Mouse (Mus musculus): Measurements from ENCODE around the gene Bbs1. TPM values are rescaled to one million over a fixed set of nuclear protein-coding genes. Genes with fewer than 3 reads are reported as not detected.

Bbs1 gene
- polyA plus RNA-seq, 1 experiment from 2014 or later: 8.9 TPM

GRCm38 (mm10) chr19:4919652-4920051 lies 13.2 kb upstream of the Bbs1 start:
- H3K4me2 ChIP-seq: no peak overlapping the region
- no peak overlapping the region for H3K4me3 ChIP-seq
- H3K27ac ChIP-seq: no peak overlapping the region
- no peaks in the 10 kb centered on the region for H3K9me3 ChIP-seq (replicated peaks)
- H3K36me3 ChIP-seq (ENCODE audit: poor library complexity, severe bottlenecking): peaks cover 97% of the 10 kb centered on the region
- no peak for ATAC-seq
- H3K9ac ChIP-seq: no peak overlapping the region
- 85% methylated on average over 6 of the region's 6 CpGs for WGBS
- H3K4me1 ChIP-seq: no peaks in the 10 kb centered on the region
- H3K27me3 ChIP-seq: no peaks in the 10 kb centered on the region

DNA sequence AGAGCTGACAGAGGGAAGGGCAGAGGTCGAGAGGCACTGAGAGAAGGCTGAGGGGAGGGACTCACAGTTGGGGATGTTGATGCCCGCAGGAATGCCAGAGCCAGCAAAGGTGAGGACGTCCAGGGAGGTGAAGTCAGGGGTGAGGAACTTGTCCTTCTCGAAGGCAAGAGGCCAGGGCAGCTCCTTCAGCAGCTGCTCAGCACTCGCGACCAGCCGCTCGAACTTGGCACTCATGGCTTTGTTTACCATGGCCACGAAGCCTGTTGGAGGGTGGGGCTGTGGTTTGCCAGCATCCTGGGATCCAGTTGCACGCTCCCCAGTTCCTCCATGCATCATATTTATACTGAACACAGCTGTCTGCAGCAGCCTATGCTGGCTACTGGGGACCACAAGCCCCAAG lies 10.4 kb upstream of the Bbs1 start:
- peaks cover 100% of the 10 kb centered on the region for H3K36me3 ChIP-seq (ENCODE audit: poor library complexity, severe bottlenecking)
- no peak for ATAC-seq
- 91% methylated on average over 10 of the region's 10 CpGs for WGBS

DNA sequence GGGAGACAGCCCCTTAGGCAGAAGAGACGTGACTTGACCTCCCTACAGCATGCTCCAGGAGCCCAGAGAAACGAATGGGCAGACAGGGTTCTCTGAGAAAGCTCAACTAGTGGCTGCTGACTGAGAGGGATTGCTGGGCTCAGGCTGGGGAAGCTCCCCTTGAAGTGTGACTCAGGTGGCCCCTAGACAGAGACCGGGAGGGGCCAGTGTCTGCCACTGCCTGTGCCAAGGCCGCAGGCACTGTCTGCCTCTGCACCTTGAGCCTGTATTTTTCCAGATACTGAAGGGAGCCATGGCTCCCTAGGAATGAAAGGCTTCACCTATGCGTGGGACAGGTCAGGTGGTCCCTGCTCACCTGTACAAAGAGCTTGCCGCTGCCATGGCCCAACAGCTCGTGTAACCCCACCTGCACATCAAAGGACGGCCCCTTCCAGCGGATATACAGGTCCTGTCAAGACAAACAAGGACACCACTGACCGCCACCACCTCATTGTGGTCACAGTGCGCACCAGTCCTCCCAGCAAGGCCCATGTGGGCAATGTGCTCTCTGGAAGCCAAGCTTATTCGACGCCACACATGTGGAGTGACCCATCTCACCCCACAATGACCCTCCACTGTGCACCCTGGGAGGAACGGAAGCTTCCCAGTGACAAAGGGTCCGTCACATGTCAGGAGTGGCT lies 9.6 kb upstream of the Bbs1 start:
- Histone ChIP-seq H3K9ac (no peak overlapping the region), H3K27ac (no peak overlapping the region), H3K4me3 (no peak overlapping the region), H3K9me3 (replicated peaks) (no peaks in the 10 kb centered on the region), H3K27me3 (no peaks in the 10 kb centered on the region), H3K4me2 (no peak overlapping the region), H3K36me3 (ENCODE audit: poor library complexity, severe bottlenecking) (peaks cover 100% of the 10 kb centered on the region), H3K4me1 (no peaks in the 10 kb centered on the region)
- ATAC-seq: no peak
- 89% methylated on average over 15 of the region's 15 CpGs for WGBS

More for the DNA sequence above, 10.4 kb upstream of the Bbs1 start:
- Histone ChIP-seq H3K4me2 (no peak overlapping the region), H3K27me3 (no peaks in the 10 kb centered on the region), H3K4me1 (no peaks in the 10 kb centered on the region), H3K9ac (no peak overlapping the region), H3K4me3 (no peak overlapping the region), H3K27ac (no peak overlapping the region), H3K9me3 (replicated peaks) (no peaks in the 10 kb centered on the region)

- Histone ChIP-seq H3K9ac (no peak overlapping the region), H3K27me3 (no peaks in the 10 kb centered on the region), H3K36me3 (ENCODE audit: poor library complexity, severe bottlenecking) (peaks cover 73% of the 10 kb centered on the region), H3K4me2 (no peak overlapping the region), H3K27ac (no peak overlapping the region), H3K4me3 (no peak overlapping the region), H3K4me1 (peaks cover 16% of the 10 kb centered on the region), H3K9me3 (replicated peaks) (no peaks in the 10 kb centered on the region)
- no peak for ATAC-seq
- 93% methylated on average over 7 of the region's 7 CpGs for WGBS
Measured at GRCm38 (mm10) chr19:4909376-4909775, 2.9 kb upstream of the Bbs1 start.

- Histone ChIP-seq H3K4me2 (no peak overlapping the region), H3K4me1 (peaks cover 16% of the 10 kb centered on the region), H3K27ac (no peak overlapping the region), H3K9me3 (replicated peaks) (no peaks in the 10 kb centered on the region), H3K4me3 (no peak overlapping the region), H3K27me3 (no peaks in the 10 kb centered on the region), H3K9ac (no peak overlapping the region), H3K36me3 (ENCODE audit: poor library complexity, severe bottlenecking) (peaks cover 69% of the 10 kb centered on the region)
- WGBS: 84% methylated on average over 4 of the region's 4 CpGs
- no peak for ATAC-seq
Measured at GRCm38 (mm10) chr19:4908107-4908506, 1.7 kb upstream of the Bbs1 start.

- no peak overlapping the region for H3K27ac ChIP-seq
- no peak overlapping the region for H3K4me3 ChIP-seq
- ATAC-seq: no peak
- no peaks in the 10 kb centered on the region for H3K9me3 ChIP-seq (replicated peaks)
- H3K9ac ChIP-seq: no peak overlapping the region
- 77% methylated on average over 3 of the region's 3 CpGs for WGBS
- H3K27me3 ChIP-seq: no peaks in the 10 kb centered on the region
- H3K4me2 ChIP-seq: no peak overlapping the region
- peaks cover 57% of the 10 kb centered on the region for H3K36me3 ChIP-seq (ENCODE audit: poor library complexity, severe bottlenecking)
- 0 out of 2 replicates have a peak, but pooled peaks cover under 1% of the 10 kb centered on the region for H3K4me1 ChIP-seq
Measured at GRCm38 (mm10) chr19:4899888-4900287, 6.5 kb downstream of the Bbs1 start.

DNA sequence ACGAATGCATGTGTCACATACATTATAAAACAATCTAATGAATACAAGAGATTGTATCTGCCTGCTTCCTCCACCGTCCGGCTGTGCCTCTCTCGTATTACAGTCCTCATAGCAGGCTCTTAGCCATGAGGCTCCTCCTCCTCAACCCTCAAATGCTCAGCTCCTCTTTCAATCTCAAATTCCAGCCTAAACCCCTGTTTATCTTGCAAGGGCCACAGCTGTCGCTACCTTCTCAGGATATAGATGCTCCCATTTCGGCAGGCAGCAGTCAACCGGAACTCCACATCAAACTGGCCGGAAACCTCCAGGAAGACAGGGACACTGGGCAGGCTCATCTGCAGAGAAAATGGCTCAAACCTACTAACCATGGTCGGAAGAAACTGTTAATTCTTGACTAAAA lies 7.5 kb downstream of the Bbs1 start:
- Histone ChIP-seq H3K9ac (no peak overlapping the region), H3K4me2 (no peak overlapping the region), H3K27ac (no peak overlapping the region), H3K27me3 (no peaks in the 10 kb centered on the region), H3K4me1 (no peaks in the 10 kb centered on the region), H3K36me3 (ENCODE audit: poor library complexity, severe bottlenecking) (peaks cover 60% of the 10 kb centered on the region), H3K4me3 (no peak overlapping the region), H3K9me3 (replicated peaks) (no peaks in the 10 kb centered on the region)
- ATAC-seq: no peak
- WGBS: 91% methylated on average over 9 of the region's 9 CpGs

DNA sequence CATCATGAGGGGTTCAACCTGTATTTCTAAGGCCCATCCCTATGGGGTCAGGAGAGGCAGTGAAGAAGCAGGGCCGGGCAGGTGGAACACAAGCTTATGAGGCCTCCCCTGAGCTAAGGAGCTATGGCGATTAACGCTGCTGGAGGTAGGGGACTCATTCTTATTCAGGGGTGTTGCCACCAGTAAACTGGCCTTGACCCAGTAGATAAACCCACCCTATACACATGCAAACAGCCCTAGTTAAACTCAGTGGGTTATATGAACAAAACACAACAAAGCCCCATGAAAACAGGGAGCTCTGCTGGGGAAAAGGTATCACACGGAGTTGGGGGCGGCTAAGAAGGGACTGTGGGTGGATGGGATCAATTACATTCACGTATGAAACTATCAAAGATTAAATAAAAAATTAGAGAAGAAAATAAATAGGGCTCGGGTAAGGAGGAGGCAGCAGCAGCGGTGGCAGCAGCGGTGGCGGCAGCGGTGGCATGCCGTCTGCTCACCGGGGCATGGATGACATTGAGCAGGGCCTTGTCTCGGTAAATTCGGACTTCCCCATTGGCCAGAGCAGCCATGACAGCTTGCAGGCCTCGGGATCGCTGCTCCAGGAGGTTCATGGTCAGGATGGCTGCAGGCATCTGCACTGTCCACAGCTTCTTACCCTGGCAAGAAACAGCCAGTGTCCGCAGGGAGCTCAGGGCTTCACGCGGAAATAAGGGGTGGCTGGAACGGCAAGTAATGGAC lies 9.5 kb downstream of the Bbs1 start:
- Histone ChIP-seq H3K4me2 (no peak overlapping the region), H3K4me3 (no peak overlapping the region), H3K27ac (no peak overlapping the region), H3K4me1 (no peaks in the 10 kb centered on the region), H3K9me3 (replicated peaks) (no peaks in the 10 kb centered on the region), H3K36me3 (ENCODE audit: poor library complexity, severe bottlenecking) (peaks cover 58% of the 10 kb centered on the region), H3K27me3 (no peaks in the 10 kb centered on the region), H3K9ac (no peak overlapping the region)
- WGBS: 52% methylated on average over 21 of the region's 21 CpGs
- ATAC-seq: no peak

- no peak for ATAC-seq
- Histone ChIP-seq H3K4me2 (no peak overlapping the region), H3K36me3 (ENCODE audit: poor library complexity, severe bottlenecking) (peaks cover 49% of the 10 kb centered on the region), H3K4me3 (no peak overlapping the region), H3K4me1 (no peaks in the 10 kb centered on the region), H3K27ac (no peak overlapping the region), H3K27me3 (no peaks in the 10 kb centered on the region), H3K9me3 (replicated peaks) (no peaks in the 10 kb centered on the region), H3K9ac (no peak overlapping the region)
- WGBS: 81% methylated on average over 3 of the region's 3 CpGs
Measured at GRCm38 (mm10) chr19:4891798-4892197, 14.6 kb downstream of the Bbs1 start.

- Histone ChIP-seq H3K9me3 (replicated peaks) (no peaks in the 10 kb centered on the region), H3K36me3 (ENCODE audit: poor library complexity, severe bottlenecking) (peaks cover 46% of the 10 kb centered on the region), H3K27me3 (no peaks in the 10 kb centered on the region), H3K4me3 (no peak overlapping the region), H3K4me1 (no peaks in the 10 kb centered on the region), H3K4me2 (no peak overlapping the region), H3K27ac (no peak overlapping the region), H3K9ac (no peak overlapping the region)
- WGBS: 87% methylated on average over 10 of the region's 10 CpGs
- no peak for ATAC-seq
Measured at GRCm38 (mm10) chr19:4889791-4890190, 16.6 kb downstream of the Bbs1 start.

- Histone ChIP-seq H3K9me3 (replicated peaks) (no peaks in the 10 kb centered on the region), H3K4me3 (no peak overlapping the region), H3K4me1 (peaks cover 5% of the 10 kb centered on the region), H3K36me3 (ENCODE audit: poor library complexity, severe bottlenecking) (peaks cover 12% of the 10 kb centered on the region), H3K9ac (no peak overlapping the region), H3K4me2 (no peak overlapping the region), H3K27me3 (no peaks in the 10 kb centered on the region), H3K27ac (no peak overlapping the region)
- no peak for ATAC-seq
- WGBS: 84% methylated on average over 4 of the region's 4 CpGs
Measured at GRCm38 (mm10) chr19:4883961-4884360, 22.5 kb downstream of the Bbs1 start.

DNA sequence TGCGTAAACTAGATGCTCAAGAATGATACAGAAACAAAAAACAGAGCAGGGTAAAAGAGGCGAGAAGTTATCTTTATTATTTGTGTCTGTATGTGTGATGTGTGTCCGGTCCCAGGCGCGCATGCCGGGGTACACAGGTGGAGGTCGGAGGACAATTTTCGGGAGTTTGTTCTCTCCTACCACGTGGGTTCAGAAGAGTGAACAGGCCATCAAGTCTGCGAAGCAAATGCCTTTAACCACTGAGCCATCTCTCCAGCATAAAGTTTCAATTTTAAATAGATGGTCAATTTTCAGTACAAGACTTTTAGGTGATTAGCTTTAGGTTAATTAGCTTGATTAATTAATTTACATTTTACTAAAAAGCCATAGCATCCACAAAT lies 27.1 kb downstream of the Bbs1 start:
- H3K4me3 ChIP-seq: peak overlapping the region; percentile 95
- ATAC-seq: no peak
- WGBS: 63% methylated on average over 10 of the region's 10 CpGs
- H3K27ac ChIP-seq: no peak overlapping the region
- no peaks in the 10 kb centered on the region for H3K9me3 ChIP-seq (replicated peaks)
- H3K36me3 ChIP-seq (ENCODE audit: poor library complexity, severe bottlenecking): peaks cover 12% of the 10 kb centered on the region
- H3K4me1 ChIP-seq: peaks cover 14% of the 10 kb centered on the region
- peaks cover 10% of the 10 kb centered on the region for H3K27me3 ChIP-seq
- peak overlapping the region; percentile 89 for H3K9ac ChIP-seq
- peak overlapping the region; percentile 83 for H3K4me2 ChIP-seq

Data from forebrain, embryonic 13.5 days (tissue).